Mouse (Mus musculus) neural tube, embryonic 11.5 days (tissue): Measurements from ENCODE around the gene Ttc1. TPM values are rescaled to one million over a fixed set of nuclear protein-coding genes. Genes with fewer than 3 reads are reported as not detected.

ENCODE experiments used
- ATAC-seq: fragments of 200-750 bp; cut with Nextera tagmentation; 2 replicates; pipeline ENCODE4 v1.8.0; 2017; ENCODE audit warnings: moderate number of reproducible peaks, mild to moderate bottlenecking, moderate TSS enrichment, moderate library complexity; ENCODE audit not compliant: insufficient read depth, low FRiP score, low TSS enrichment
- DNase-seq: peaks from one replicate; pipeline ENCODE4 v3.0.0-alpha.2; 2015; ENCODE audit warnings: low spot score
- H3K27ac ChIP-seq: fragments of 300-500 bp; sonication (generic); 2 replicates; pipeline ENCODE4 v1.5.1; 2014; ENCODE audit warnings: low read depth, mild to moderate bottlenecking, low read length
- H3K27me3 ChIP-seq: fragments of 300-500 bp; sonication (generic); 2 replicates; pipeline ENCODE4 v1.6.1; 2014; ENCODE audit warnings: mild to moderate bottlenecking, low read length, mixed read lengths; ENCODE audit not compliant: control insufficient read depth, insufficient read depth
- H3K36me3 ChIP-seq: fragments of 300-500 bp; sonication (generic); 2 replicates; pipeline ENCODE4 v1.6.1; 2014; ENCODE audit warnings: mild to moderate bottlenecking, low read length, moderate library complexity, mixed read lengths; ENCODE audit not compliant: control insufficient read depth, insufficient read depth
- H3K4me1 ChIP-seq: fragments of 300-500 bp; sonication (generic); 2 replicates; pipeline ENCODE4 v1.6.1; 2014; ENCODE audit warnings: low read length, mixed read lengths; ENCODE audit not compliant: control insufficient read depth, insufficient read depth
- H3K4me2 ChIP-seq: fragments of 300-500 bp; sonication (generic); 2 replicates; pipeline ENCODE4 v1.6.1; 2014; ENCODE audit warnings: low read depth, mild to moderate bottlenecking, moderate library complexity
- H3K4me3 ChIP-seq: fragments of 300-500 bp; sonication (generic); 2 replicates; pipeline ENCODE4 v1.5.1; 2014; ENCODE audit warnings: low read depth, low read length
- H3K9ac ChIP-seq: fragments of 300-500 bp; sonication (generic); 2 replicates; pipeline ENCODE4 v1.6.1; 2014; ENCODE audit warnings: mild to moderate bottlenecking, low read length
- H3K9me3 ChIP-seq: fragments of 300-500 bp; sonication (generic); 2 replicates; pipeline ENCODE4 v1.6.1; 2016; ENCODE audit warnings: low read length; ENCODE audit not compliant: control insufficient read depth
- WGBS: fragments of 180-500 bp; shearing (Covaris S2); extraction: QIAGEN DNeasy Blood & Tissue Kit; methylation state at CpG from one replicate; pipeline ENCODE4 v1.1.7; 2014; 5-methylcytosine and 5-hydroxymethylcytosine counted together
- polyA plus RNA-seq: library from polyadenylated mRNA; unstranded; fragments of >200 nt; fragmentation: Nextera tagmentation; extraction: Ambion mirVana; gene quantifications from 2 replicates; pipeline ENCODE4 v1.2.1, GENCODE M21; 2014

Gene Ttc1
- polyA plus RNA-seq, 1 experiment from 2014 or later, result 89.2 TPM

- Histone ChIP-seq H3K27me3 (no peaks in the 10 kb centered on the region), H3K4me1 (no peaks in the 10 kb centered on the region), H3K36me3 (peaks cover 2% of the 10 kb centered on the region; the same call in 1 of the 2 replicates), H3K27ac (no peak overlapping the region), H3K4me2 (no peak overlapping the region), H3K9ac (no peak overlapping the region), H3K4me3 (no peak overlapping the region), H3K9me3 (no peaks in the 10 kb centered on the region)
- ATAC-seq (no peak), DNase-seq (no peak)
- WGBS, result 87% methylated on average over 7 of the region's 7 CpGs
These were observed 20.0 kb downstream of the Ttc1 start for GRCm38 (mm10) chr11:43727796-43728195.

GRCm38 (mm10) chr11:43723411-43723810 is 24.4 kb downstream of the Ttc1 start:
- Histone ChIP-seq H3K9ac (no peak overlapping the region), H3K4me3 (no peak overlapping the region), H3K27ac (no peak overlapping the region), H3K4me1 (no peaks in the 10 kb centered on the region), H3K27me3 (no peaks in the 10 kb centered on the region), H3K9me3 (no peaks in the 10 kb centered on the region), H3K4me2 (no peak overlapping the region), H3K36me3 (peaks cover 4% of the 10 kb centered on the region)
- ATAC-seq (no peak), DNase-seq (no peak)
- 87% methylated on average over 3 of the region's 3 CpGs for WGBS

- Histone ChIP-seq H3K9ac (no peak overlapping the region), H3K4me3 (no peak overlapping the region), H3K27ac (no peak overlapping the region), H3K4me1 (no peaks in the 10 kb centered on the region), H3K36me3 (no peaks in the 10 kb centered on the region), H3K4me2 (no peak overlapping the region), H3K9me3 (no peaks in the 10 kb centered on the region), H3K27me3 (no peaks in the 10 kb centered on the region)
- WGBS, result 90% methylated on average over 4 of the region's 4 CpGs
- DNase-seq, result no peak
- ATAC-seq, result no peak
These were observed 35.6 kb downstream of the Ttc1 start for GRCm38 (mm10) chr11:43712178-43712577.

- Histone ChIP-seq H3K27me3 (no peaks in the 10 kb centered on the region), H3K9me3 (no peaks in the 10 kb centered on the region), H3K4me2 (no peak overlapping the region), H3K27ac (no peak overlapping the region), H3K4me1 (no peaks in the 10 kb centered on the region), H3K36me3 (peaks cover 8% of the 10 kb centered on the region), H3K9ac (no peak overlapping the region), H3K4me3 (no peak overlapping the region)
- ATAC-seq (no peak), DNase-seq (no peak)
- 95% methylated on average over 2 of the region's 2 CpGs for WGBS
These were observed 39.4 kb downstream of the Ttc1 start for GRCm38 (mm10) chr11:43708409-43708808.

GRCm38 (mm10) chr11:43705751-43706150 is 42.1 kb downstream of the Ttc1 start:
- Histone ChIP-seq H3K9ac (no peak overlapping the region), H3K36me3 (peaks cover 8% of the 10 kb centered on the region), H3K27ac (no peak overlapping the region), H3K4me1 (no peaks in the 10 kb centered on the region), H3K27me3 (no peaks in the 10 kb centered on the region), H3K4me3 (no peak overlapping the region), H3K9me3 (no peaks in the 10 kb centered on the region), H3K4me2 (no peak overlapping the region)
- WGBS, result 82% methylated on average over 10 of the region's 10 CpGs
- ATAC-seq (no peak), DNase-seq (no peak)

GRCm38 (mm10) chr11:43703552-43703951 is 44.3 kb downstream of the Ttc1 start:
- no peak for ATAC-seq
- Histone ChIP-seq H3K36me3 (peaks cover 8% of the 10 kb centered on the region), H3K9ac (no peak overlapping the region), H3K27ac (no peak overlapping the region), H3K27me3 (no peaks in the 10 kb centered on the region), H3K4me3 (no peak overlapping the region), H3K4me2 (no peak overlapping the region), H3K9me3 (no peaks in the 10 kb centered on the region), H3K4me1 (no peaks in the 10 kb centered on the region)
- 84% methylated on average over 1 of the region's 1 CpGs for WGBS
- DNase-seq, result no peak

GRCm38 (mm10) chr11:43700291-43700690 is 47.5 kb downstream of the Ttc1 start:
- ATAC-seq, result no peak
- Histone ChIP-seq H3K36me3 (peaks cover 4% of the 10 kb centered on the region), H3K4me1 (no peaks in the 10 kb centered on the region)

GRCm38 (mm10) chr11:43698621-43699020 is 49.2 kb downstream of the Ttc1 start:
- H3K9me3 ChIP-seq, result no peaks in the 10 kb centered on the region
- DNase-seq (no peak), ATAC-seq (no peak)
- H3K27ac ChIP-seq, result no peak overlapping the region
- H3K4me1 ChIP-seq, result no peaks in the 10 kb centered on the region
- no peak overlapping the region for H3K4me3 ChIP-seq
- WGBS, result 70% methylated on average over 5 of the region's 5 CpGs
- no peak overlapping the region for H3K9ac ChIP-seq
- H3K4me2 ChIP-seq, result no peak overlapping the region
- no peaks in the 10 kb centered on the region for H3K27me3 ChIP-seq
- no peaks in the 10 kb centered on the region for H3K36me3 ChIP-seq

More at GRCm38 (mm10) chr11:43700291-43700690, 47.5 kb downstream of the Ttc1 start:
- no peak for DNase-seq
- Histone ChIP-seq H3K27me3 (no peaks in the 10 kb centered on the region), H3K4me3 (no peak overlapping the region), H3K27ac (no peak overlapping the region), H3K9ac (no peak overlapping the region), H3K4me2 (no peak overlapping the region), H3K9me3 (no peaks in the 10 kb centered on the region)
- 88% methylated on average over 3 of the region's 3 CpGs for WGBS

- Histone ChIP-seq H3K36me3 (no peaks in the 10 kb centered on the region), H3K4me3 (no peak overlapping the region), H3K27ac (no peak overlapping the region), H3K9me3 (no peaks in the 10 kb centered on the region), H3K4me1 (no peaks in the 10 kb centered on the region), H3K9ac (no peak overlapping the region), H3K27me3 (no peaks in the 10 kb centered on the region), H3K4me2 (no peak overlapping the region)
- 72% methylated on average over 4 of the region's 4 CpGs for WGBS
- ATAC-seq, result no peak
- DNase-seq, result no peak
These were observed 51.2 kb downstream of the Ttc1 start for GRCm38 (mm10) chr11:43696623-43697022.
